Mouse (Mus musculus): ENCODE measurements around the gene Gcsh.

DNA sequence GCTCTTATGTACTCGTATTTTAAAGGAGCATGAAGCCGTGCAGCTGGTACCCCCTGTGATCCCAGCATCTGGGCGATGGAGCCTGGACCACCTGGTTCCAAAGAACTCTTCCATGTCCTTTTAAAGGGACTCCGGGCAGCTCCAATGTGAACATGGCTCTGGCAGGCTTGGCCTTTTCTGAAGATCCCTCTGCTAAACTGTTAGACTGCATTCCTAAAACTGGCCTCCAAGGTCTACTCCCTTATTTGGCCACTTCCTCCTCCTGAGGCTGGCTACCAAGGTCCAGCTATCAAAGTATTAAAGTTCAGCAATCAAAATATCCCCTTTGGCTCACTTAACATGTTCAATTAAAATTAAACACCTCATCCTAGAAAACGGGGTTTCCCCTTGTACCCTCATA lies 34.3 kb upstream of the Gcsh start:
- TF ChIP-seq CTCF (IDR thresholded peaks at IDR 0.05; ENCODE audit: low read depth, low read length) (no peak), TAL1 (conservative IDR thresholded peaks at IDR 0.05; ENCODE audit: low read depth, low read length) (no peak), POLR2AphosphoS5 (IDR thresholded peaks at IDR 0.05; ENCODE audit: insufficient replicate concordance, low read depth, low read length) (no peak), GATA1 (IDR thresholded peaks at IDR 0.05; ENCODE audit: borderline replicate concordance, low read length) (no peak)
